Mouse (Mus musculus): ENCODE data around the gene Hivep3. TPM values are rescaled to one million over a fixed set of nuclear protein-coding genes. Genes with fewer than 3 reads are reported as not detected.

The Hivep3 gene
- total and polyA plus RNA-seq, 3 experiments, result not detected

GRCm38 (mm10) chr4:120071842-120072507 is 338.4 kb downstream of the Hivep3 start:
- H3K27ac ChIP-seq (ENCODE audit: control insufficient read depth, low read depth, low read length), result no peak overlapping the region
- H3K79me2 ChIP-seq (ENCODE audit: control insufficient read depth, insufficient read depth, low read length, poor library complexity), result no peaks in the 10 kb centered on the region
- H3K9me3 ChIP-seq (replicated peaks; ENCODE audit: insufficient read depth, low read length), result no peaks in the 10 kb centered on the region
- H3K36me3 ChIP-seq (ENCODE audit: control insufficient read depth in 1 of 2, insufficient read depth in 2 of 2, low read length in 2 of 2), result no peaks in the 10 kb centered on the region
- H3K4me1 ChIP-seq (ENCODE audit: control insufficient read depth in 1 of 2, insufficient read depth in 2 of 2, low read length in 2 of 2), result no peaks in the 10 kb centered on the region
- no peak for TF ChIP-seq CTCF (IDR thresholded peaks at IDR 0.05 in 2 of 3, conservative IDR thresholded peaks at IDR 0.05 in 1 of 3; ENCODE audit: control insufficient read depth in 1 of 3, insufficient read depth in 1 of 3, low read depth in 2 of 3, low read length in 3 of 3, poor library complexity in 1 of 3, severe bottlenecking in 1 of 3)
- no peak for TF ChIP-seq BHLHE40 (IDR thresholded peaks at IDR 0.05; ENCODE audit: borderline replicate concordance, low read depth, low read length)
- no peak for TF ChIP-seq RAD21 (IDR thresholded peaks at IDR 0.05; ENCODE audit: low read depth, low read length)
- TF ChIP-seq NELFE (IDR thresholded peaks at IDR 0.05; ENCODE audit: low read depth, low read length), result no peak
- no peak for TF ChIP-seq MEF2A (IDR thresholded peaks at IDR 0.05; ENCODE audit: extremely low read depth, insufficient replicate concordance, low read depth, low read length, poor library complexity, severe bottlenecking)
- no peak for TF ChIP-seq MAZ (IDR thresholded peaks at IDR 0.05; ENCODE audit: low read depth, low read length)
- TF ChIP-seq JUND (IDR thresholded peaks at IDR 0.05; ENCODE audit: low read depth, low read length), result no peak
- TF ChIP-seq RCOR1 (IDR thresholded peaks at IDR 0.05; ENCODE audit: low read depth, low read length), result no peak
- no peak for TF ChIP-seq HCFC1 (IDR thresholded peaks at IDR 0.05; ENCODE audit: low read depth, low read length)
- no peak for TF ChIP-seq POLR2A (IDR thresholded peaks at IDR 0.05; ENCODE audit: control insufficient read depth in 1 of 2, insufficient read depth in 1 of 2, low read depth in 1 of 2, low read length in 2 of 2, poor library complexity in 1 of 2)
- no peak for TF ChIP-seq USF1 (IDR thresholded peaks at IDR 0.05; ENCODE audit: low read depth, low read length)
- no peak for TF ChIP-seq ZC3H11A (IDR thresholded peaks at IDR 0.05; ENCODE audit: low read depth, low read length)
- TF ChIP-seq TBP (IDR thresholded peaks at IDR 0.05; ENCODE audit: low read depth, low read length), result no peak
- no peak for TF ChIP-seq MYC (IDR thresholded peaks at IDR 0.05; ENCODE audit: low read depth, low read length)
- TF ChIP-seq TAL1 (IDR thresholded peaks at IDR 0.05; ENCODE audit: low read length), result no peak
- no peak for TF ChIP-seq E2F4 (IDR thresholded peaks at IDR 0.05; ENCODE audit: borderline replicate concordance, low read depth, low read length)
- TF ChIP-seq NRF1 (IDR thresholded peaks at IDR 0.05; ENCODE audit: insufficient read depth, low read depth, low read length, poor library complexity, severe bottlenecking), result no peak
- no peak overlapping the region for H3K9ac ChIP-seq (ENCODE audit: control insufficient read depth, low read depth, low read length, poor library complexity, severe bottlenecking)
- no peaks in the 10 kb centered on the region for H3K27me3 ChIP-seq (ENCODE audit: control insufficient read depth in 1 of 2, insufficient read depth in 2 of 2, low read length in 2 of 2)
- no peak overlapping the region for H3K4me3 ChIP-seq (ENCODE audit: control insufficient read depth in 1 of 2, insufficient read depth in 1 of 2, low read depth in 2 of 2, low read length in 2 of 2)
- no peak for DNase-seq (ENCODE audit: low read depth, low spot score)

GRCm38 (mm10) chr4:120074061-120074460 is 340.5 kb downstream of the Hivep3 start:
- Histone ChIP-seq H3K9ac (ENCODE audit: control insufficient read depth, low read depth, low read length, poor library complexity, severe bottlenecking) (no peak overlapping the region), H3K4me1 (ENCODE audit: control insufficient read depth in 1 of 2, insufficient read depth in 2 of 2, low read length in 2 of 2) (no peaks in the 10 kb centered on the region), H3K36me3 (ENCODE audit: control insufficient read depth in 1 of 2, insufficient read depth in 2 of 2, low read length in 2 of 2) (no peaks in the 10 kb centered on the region), H3K27ac (ENCODE audit: control insufficient read depth, low read depth, low read length) (no peak overlapping the region), H3K9me3 (replicated peaks; ENCODE audit: insufficient read depth, low read length) (no peaks in the 10 kb centered on the region), H3K79me2 (ENCODE audit: control insufficient read depth, insufficient read depth, low read length, poor library complexity) (no peaks in the 10 kb centered on the region), H3K4me3 (ENCODE audit: control insufficient read depth in 1 of 2, insufficient read depth in 1 of 2, low read depth in 2 of 2, low read length in 2 of 2) (no peak overlapping the region), H3K27me3 (ENCODE audit: control insufficient read depth in 1 of 2, insufficient read depth in 2 of 2, low read length in 2 of 2) (no peaks in the 10 kb centered on the region)
- DNase-seq (ENCODE audit: low read depth, low spot score), result no peak
- TF ChIP-seq RAD21 (IDR thresholded peaks at IDR 0.05; ENCODE audit: low read depth, low read length), result no peak
- no peak for TF ChIP-seq CTCF (IDR thresholded peaks at IDR 0.05 in 2 of 3, conservative IDR thresholded peaks at IDR 0.05 in 1 of 3; ENCODE audit: control insufficient read depth in 1 of 3, insufficient read depth in 1 of 3, low read depth in 2 of 3, low read length in 3 of 3, poor library complexity in 1 of 3, severe bottlenecking in 1 of 3)
- TF ChIP-seq MAX (IDR thresholded peaks at IDR 0.05; ENCODE audit: low read length), result no peak
- TF ChIP-seq UBTF (IDR thresholded peaks at IDR 0.05; ENCODE audit: borderline replicate concordance, insufficient read depth, low read depth, low read length), result no peak
- no peak for TF ChIP-seq BHLHE40 (IDR thresholded peaks at IDR 0.05; ENCODE audit: borderline replicate concordance, low read depth, low read length)
- TF ChIP-seq NELFE (IDR thresholded peaks at IDR 0.05; ENCODE audit: low read depth, low read length), result no peak
- no peak for TF ChIP-seq TBP (IDR thresholded peaks at IDR 0.05; ENCODE audit: low read depth, low read length)
- TF ChIP-seq ZC3H11A (IDR thresholded peaks at IDR 0.05; ENCODE audit: low read depth, low read length), result no peak
- TF ChIP-seq E2F4 (IDR thresholded peaks at IDR 0.05; ENCODE audit: borderline replicate concordance, low read depth, low read length), result no peak
- no peak for TF ChIP-seq ZNF384 (IDR thresholded peaks at IDR 0.05; ENCODE audit: low read depth, low read length)
- TF ChIP-seq GATA1 (IDR thresholded peaks at IDR 0.05; ENCODE audit: low read depth, low read length), result no peak
- TF ChIP-seq JUND (IDR thresholded peaks at IDR 0.05; ENCODE audit: low read depth, low read length), result no peak
- no peak for TF ChIP-seq EP300 (IDR thresholded peaks at IDR 0.05; ENCODE audit: low read depth in 1 of 2, low read length in 2 of 2)
- TF ChIP-seq CHD1 (IDR thresholded peaks at IDR 0.05; ENCODE audit: low read depth, low read length), result no peak
- TF ChIP-seq CHD2 (IDR thresholded peaks at IDR 0.05; ENCODE audit: low read length), result no peak
- no peak for TF ChIP-seq ZKSCAN1 (IDR thresholded peaks at IDR 0.05; ENCODE audit: low read depth, low read length)
- no peak for TF ChIP-seq MYB (IDR thresholded peaks at IDR 0.05; ENCODE audit: low read depth, low read length)
- no peak for TF ChIP-seq ZMIZ1 (IDR thresholded peaks at IDR 0.05; ENCODE audit: low read depth, low read length)
- TF ChIP-seq TCF12 (IDR thresholded peaks at IDR 0.05; ENCODE audit: low read depth, low read length), result no peak
- no peak for TF ChIP-seq SMC3 (IDR thresholded peaks at IDR 0.05; ENCODE audit: low read depth, low read length)

All from MEL (cell line).